Mouse (Mus musculus): ENCODE data around the gene Tefm. TPM values are rescaled to one million over a fixed set of nuclear protein-coding genes. Genes with fewer than 3 reads are reported as not detected.

Gene Tefm
- polyA plus RNA-seq, 1 experiment from 2014 or later: 30.0 TPM

Other genes starting within 250 kb of the Tefm start
- 58.1 and 62.3 TPM in 2 replicates for gene Utp6, start 179.8 kb downstream of the Tefm start, polyA plus RNA-seq (2015; fragmentation: Nextera tagmentation; extraction: Ambion mirVana)
- 31.9 and 33.3 TPM in 2 replicates for gene Suz12, start 149.1 kb downstream of the Tefm start, polyA plus RNA-seq (2015; fragmentation: Nextera tagmentation; extraction: Ambion mirVana)
- gene Crlf3, start 61.2 kb downstream of the Tefm start, polyA plus RNA-seq (2015; fragmentation: Nextera tagmentation; extraction: Ambion mirVana): 24.1 and 24.8 TPM in 2 replicates
- 13.2 and 14.0 TPM in 2 replicates for gene Atad5, start 52.8 kb downstream of the Tefm start, polyA plus RNA-seq (2015; fragmentation: Nextera tagmentation; extraction: Ambion mirVana)
- gene Adap2, start 11.9 kb upstream of the Tefm start, polyA plus RNA-seq (2015; fragmentation: Nextera tagmentation; extraction: Ambion mirVana): 1.8 and 2.2 TPM in 2 replicates
- 2.6 and 3.0 TPM in 2 replicates for gene Rnf135, start 41.7 kb upstream of the Tefm start, polyA plus RNA-seq (2015; fragmentation: Nextera tagmentation; extraction: Ambion mirVana)
- 60.5 and 61.9 TPM in 2 replicates for gene Rhot1, start 66.8 kb upstream of the Tefm start, polyA plus RNA-seq (2015; fragmentation: Nextera tagmentation; extraction: Ambion mirVana)
- gene Rhbdl3, start 158.7 kb upstream of the Tefm start, polyA plus RNA-seq (2015; fragmentation: Nextera tagmentation; extraction: Ambion mirVana): 24.9 and 27.5 TPM in 2 replicates
- 30.3 and 32.3 TPM in 2 replicates for gene 5730455P16Rik, start 235.9 kb upstream of the Tefm start, polyA plus RNA-seq (2015; fragmentation: Nextera tagmentation; extraction: Ambion mirVana)
- 266 and 272 TPM in 2 replicates for gene Zfp207, start 241.1 kb upstream of the Tefm start, polyA plus RNA-seq (2015; fragmentation: Nextera tagmentation; extraction: Ambion mirVana)